Mouse (Mus musculus): ENCODE data around the gene Cacna1c. TPM values are rescaled to one million over a fixed set of nuclear protein-coding genes. Genes with fewer than 3 reads are reported as not detected.

The Cacna1c gene
- polyA plus RNA-seq, 2 experiments: 8.9 to 29.0 TPM

- Histone ChIP-seq H3K4me2 (replicated peaks; ENCODE audit: low read depth, low read length, severe bottlenecking) (no peak overlapping the region), H3K9ac (ENCODE audit: low read depth, low read length, severe bottlenecking) (no peak overlapping the region), H3K36me3 (ENCODE audit: control insufficient read depth, insufficient read depth, low read length) (peaks cover 3% of the 10 kb centered on the region; the same call in 1 of the 2 replicates), H3K4me1 (ENCODE audit: control insufficient read depth, insufficient read depth, low read length) (no peaks in the 10 kb centered on the region), H3K27me3 (ENCODE audit: control insufficient read depth, insufficient read depth, low read length) (no peaks in the 10 kb centered on the region), H3K9me3 (ENCODE audit: control insufficient read depth, low read length) (no peaks in the 10 kb centered on the region), H3K4me3 (replicated peaks; ENCODE audit: low read length) (no peak overlapping the region), H3K27ac (replicated peaks; ENCODE audit: low read depth, low read length) (no peak overlapping the region)
- WGBS: 88% methylated on average over 2 of the region's 2 CpGs
- ATAC-seq (ENCODE audit: low FRiP score, low read depth): no peak
- DNase-seq (ENCODE audit: low spot score): no peak
- TF ChIP-seq POLR2A (IDR thresholded peaks at IDR 0.05; ENCODE audit: borderline replicate concordance, extremely low read depth, insufficient read depth, insufficient read length): no peak
These were observed 552.7 kb downstream of the Cacna1c start for GRCm38 (mm10) chr6:118643541-118643940.

GRCm38 (mm10) chr6:118641671-118642325, 554.4 kb downstream of the Cacna1c start:
- no peak for TF ChIP-seq POLR2A (IDR thresholded peaks at IDR 0.05; ENCODE audit: borderline replicate concordance, extremely low read depth, insufficient read depth, insufficient read length)
- Histone ChIP-seq H3K27me3 (ENCODE audit: control insufficient read depth, insufficient read depth, low read length) (no peaks in the 10 kb centered on the region), H3K4me1 (ENCODE audit: control insufficient read depth, insufficient read depth, low read length) (no peaks in the 10 kb centered on the region), H3K4me3 (replicated peaks; ENCODE audit: low read length) (no peak overlapping the region), H3K9me3 (ENCODE audit: control insufficient read depth, low read length) (peaks cover 8% of the 10 kb centered on the region), H3K4me2 (replicated peaks; ENCODE audit: low read depth, low read length, severe bottlenecking) (no peak overlapping the region), H3K36me3 (ENCODE audit: control insufficient read depth, insufficient read depth, low read length) (peaks cover 16% of the 10 kb centered on the region), H3K9ac (ENCODE audit: low read depth, low read length, severe bottlenecking) (no peak overlapping the region), H3K27ac (replicated peaks; ENCODE audit: low read depth, low read length) (no peak overlapping the region)
- DNase-seq (ENCODE audit: low spot score) (no peak), ATAC-seq (ENCODE audit: low FRiP score, low read depth) (no peak)
- WGBS: 80% methylated on average over 6 of the region's 6 CpGs

GRCm38 (mm10) chr6:118639816-118640215, 556.4 kb downstream of the Cacna1c start:
- Histone ChIP-seq H3K36me3 (ENCODE audit: control insufficient read depth, insufficient read depth, low read length) (peaks cover 17% of the 10 kb centered on the region), H3K9me3 (ENCODE audit: control insufficient read depth, low read length) (peaks cover 10% of the 10 kb centered on the region), H3K27ac (replicated peaks; ENCODE audit: low read depth, low read length) (no peak overlapping the region), H3K4me3 (replicated peaks; ENCODE audit: low read length) (no peak overlapping the region), H3K9ac (ENCODE audit: low read depth, low read length, severe bottlenecking) (no peak overlapping the region), H3K4me1 (ENCODE audit: control insufficient read depth, insufficient read depth, low read length) (no peaks in the 10 kb centered on the region), H3K4me2 (replicated peaks; ENCODE audit: low read depth, low read length, severe bottlenecking) (no peak overlapping the region), H3K27me3 (ENCODE audit: control insufficient read depth, insufficient read depth, low read length) (no peaks in the 10 kb centered on the region)
- ATAC-seq (ENCODE audit: low FRiP score, low read depth) (no peak), DNase-seq (ENCODE audit: low spot score) (no peak)
- WGBS: 43% methylated on average over 2 of the region's 2 CpGs
- no peak for TF ChIP-seq POLR2A (IDR thresholded peaks at IDR 0.05; ENCODE audit: borderline replicate concordance, extremely low read depth, insufficient read depth, insufficient read length)

GRCm38 (mm10) chr6:118638911-118639310, 557.3 kb downstream of the Cacna1c start:
- TF ChIP-seq POLR2A (IDR thresholded peaks at IDR 0.05; ENCODE audit: borderline replicate concordance, extremely low read depth, insufficient read depth, insufficient read length): no peak

GRCm38 (mm10) chr6:118632491-118632890, 563.7 kb downstream of the Cacna1c start:
- Histone ChIP-seq H3K9ac (ENCODE audit: low read depth, low read length, severe bottlenecking) (no peak overlapping the region), H3K4me3 (replicated peaks; ENCODE audit: low read length) (no peak overlapping the region), H3K4me2 (replicated peaks; ENCODE audit: low read depth, low read length, severe bottlenecking) (no peak overlapping the region), H3K27ac (replicated peaks; ENCODE audit: low read depth, low read length) (no peak overlapping the region), H3K9me3 (ENCODE audit: control insufficient read depth, low read length) (peaks cover 9% of the 10 kb centered on the region), H3K27me3 (ENCODE audit: control insufficient read depth, insufficient read depth, low read length) (no peaks in the 10 kb centered on the region), H3K4me1 (ENCODE audit: control insufficient read depth, insufficient read depth, low read length) (no peaks in the 10 kb centered on the region), H3K36me3 (ENCODE audit: control insufficient read depth, insufficient read depth, low read length) (peaks cover 18% of the 10 kb centered on the region)
- 92% methylated on average over 2 of the region's 2 CpGs for WGBS
- TF ChIP-seq POLR2A (IDR thresholded peaks at IDR 0.05; ENCODE audit: borderline replicate concordance, extremely low read depth, insufficient read depth, insufficient read length): no peak
- ATAC-seq (ENCODE audit: low FRiP score, low read depth): no peak
- no peak for DNase-seq (ENCODE audit: low spot score)

More at GRCm38 (mm10) chr6:118638911-118639310, 557.3 kb downstream of the Cacna1c start:
- Histone ChIP-seq H3K9ac (ENCODE audit: low read depth, low read length, severe bottlenecking) (no peak overlapping the region), H3K4me2 (replicated peaks; ENCODE audit: low read depth, low read length, severe bottlenecking) (no peak overlapping the region), H3K4me3 (replicated peaks; ENCODE audit: low read length) (no peak overlapping the region), H3K9me3 (ENCODE audit: control insufficient read depth, low read length) (peaks cover 10% of the 10 kb centered on the region), H3K27me3 (ENCODE audit: control insufficient read depth, insufficient read depth, low read length) (no peaks in the 10 kb centered on the region), H3K4me1 (ENCODE audit: control insufficient read depth, insufficient read depth, low read length) (no peaks in the 10 kb centered on the region), H3K36me3 (ENCODE audit: control insufficient read depth, insufficient read depth, low read length) (peaks cover 16% of the 10 kb centered on the region), H3K27ac (replicated peaks; ENCODE audit: low read depth, low read length) (no peak overlapping the region)
- DNase-seq (ENCODE audit: low spot score) (no peak), ATAC-seq (ENCODE audit: low FRiP score, low read depth) (no peak)
- 83% methylated on average over 2 of the region's 2 CpGs for WGBS

Data from limb, embryonic 14.5 days (tissue).